Mouse (Mus musculus): Measurements from ENCODE around the gene Bmf.

Bmf gene

DNA sequence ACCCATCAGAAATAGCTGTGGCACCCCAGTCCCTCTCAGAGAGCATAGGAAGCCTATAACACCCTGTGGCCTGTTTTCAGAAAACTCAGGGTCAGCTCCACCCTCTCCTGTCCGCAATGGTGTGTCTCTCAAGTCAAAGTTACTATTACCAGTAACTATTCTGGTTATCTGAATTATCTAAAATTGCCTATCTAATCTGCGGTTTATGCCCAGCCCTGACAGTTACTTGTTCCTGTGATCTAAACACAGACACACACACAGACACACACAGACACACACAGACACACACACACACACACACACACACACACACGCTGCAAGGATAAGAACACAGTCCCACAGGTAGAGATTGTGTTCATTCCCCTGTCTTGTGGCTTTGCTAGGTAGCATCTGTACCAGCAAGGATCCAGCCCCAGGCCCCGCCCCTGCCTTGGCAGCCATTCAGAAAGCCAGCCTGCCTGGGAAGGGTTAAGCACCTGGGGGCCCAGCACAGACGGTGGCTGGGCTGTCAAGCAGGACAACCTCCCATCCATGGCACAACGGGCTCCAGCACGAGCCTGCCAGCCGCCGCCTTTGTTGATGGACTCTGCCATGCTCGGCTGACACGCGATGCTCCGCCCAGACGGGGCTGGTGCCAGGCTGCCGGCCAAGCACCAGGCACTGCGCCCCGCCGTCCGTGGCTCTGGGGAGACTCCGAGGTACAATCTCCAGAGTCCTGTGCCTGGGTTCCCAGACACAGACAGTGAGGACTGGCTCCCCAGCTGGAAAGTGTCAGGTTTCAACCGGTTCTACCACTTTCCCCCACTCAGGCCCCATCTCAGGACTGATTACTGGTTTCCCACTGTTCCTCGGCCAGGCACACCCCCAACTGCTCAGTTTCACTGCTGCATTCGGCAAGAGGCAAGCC lies 5.3 kb downstream of the Bmf start:
- peak; percentile 88 for DNase-seq

DNA sequence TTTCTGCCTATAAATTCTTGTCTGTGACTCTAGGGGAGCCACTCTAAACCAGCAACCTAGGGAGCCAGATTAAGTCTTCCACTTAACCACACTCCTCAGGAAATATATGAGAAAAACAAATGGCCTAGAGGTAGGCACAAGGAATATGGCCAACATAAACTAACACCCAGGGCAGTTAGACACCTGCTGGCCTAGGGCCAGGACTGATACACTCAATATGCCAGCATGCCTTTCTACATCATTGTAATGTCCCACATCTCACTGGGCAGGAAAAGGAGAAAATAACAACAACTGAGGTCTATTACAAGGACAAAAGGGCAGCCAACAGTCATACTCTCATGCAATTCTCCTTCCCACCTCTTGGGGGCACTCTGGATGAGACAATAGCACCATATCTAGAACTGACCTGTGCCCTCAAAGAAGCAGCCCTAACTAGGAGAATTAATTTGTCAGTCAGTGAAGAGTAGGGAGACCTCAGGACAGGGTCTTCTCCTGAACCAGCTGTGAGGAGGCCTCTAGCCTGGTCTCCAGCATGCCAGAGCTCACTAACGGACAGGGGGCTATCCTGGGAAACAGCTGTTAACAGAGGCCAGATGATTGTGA lies 6.4 kb downstream of the Bmf start:
- no peak for DNase-seq

- DNase-seq: no peak
Measured at GRCm38 (mm10) chr2:118541716-118542115, 7.8 kb downstream of the Bmf start.

- DNase-seq: peak; percentile 63
Measured at GRCm38 (mm10) chr2:118540691-118541117, 8.8 kb downstream of the Bmf start.

DNA sequence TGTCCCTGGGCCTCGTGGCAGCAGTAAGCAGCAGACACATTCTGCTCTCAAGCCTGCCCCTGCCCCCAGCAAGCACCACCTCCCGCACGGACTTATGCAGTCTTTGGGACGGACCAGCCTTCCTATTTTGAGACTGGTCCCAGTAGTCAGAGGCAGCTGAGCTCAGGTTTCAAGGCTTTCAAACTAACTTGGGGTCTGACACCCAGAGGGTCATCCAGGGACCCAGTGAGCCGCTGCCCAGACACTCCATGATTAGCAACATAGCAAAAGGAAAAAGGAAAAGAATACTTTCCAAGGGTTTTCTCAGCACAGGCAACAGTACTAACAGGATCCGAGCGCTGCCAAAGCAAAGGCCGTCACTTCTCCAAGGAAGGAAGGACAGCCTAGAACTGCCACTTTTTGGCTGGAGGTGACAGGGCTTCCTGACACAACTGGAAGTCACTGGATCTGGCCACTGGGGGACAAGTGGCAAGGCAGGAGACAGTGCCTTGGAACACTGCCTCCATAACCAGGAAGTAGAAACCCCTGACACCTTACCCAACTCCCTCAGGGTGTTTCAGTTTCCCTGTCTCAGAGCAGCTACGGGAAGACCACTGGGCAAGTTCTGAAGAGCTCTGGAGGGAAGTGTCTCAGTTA lies 9.5 kb downstream of the Bmf start:
- no peak for DNase-seq

- no peak for DNase-seq
Measured at GRCm38 (mm10) chr2:118539040-118539439, 10.4 kb downstream of the Bmf start.

GRCm38 (mm10) chr2:118537226-118537625 lies 12.3 kb downstream of the Bmf start:
- no peak for DNase-seq

- DNase-seq: no peak
Measured at GRCm38 (mm10) chr2:118536553-118536952, 12.9 kb downstream of the Bmf start.

DNA sequence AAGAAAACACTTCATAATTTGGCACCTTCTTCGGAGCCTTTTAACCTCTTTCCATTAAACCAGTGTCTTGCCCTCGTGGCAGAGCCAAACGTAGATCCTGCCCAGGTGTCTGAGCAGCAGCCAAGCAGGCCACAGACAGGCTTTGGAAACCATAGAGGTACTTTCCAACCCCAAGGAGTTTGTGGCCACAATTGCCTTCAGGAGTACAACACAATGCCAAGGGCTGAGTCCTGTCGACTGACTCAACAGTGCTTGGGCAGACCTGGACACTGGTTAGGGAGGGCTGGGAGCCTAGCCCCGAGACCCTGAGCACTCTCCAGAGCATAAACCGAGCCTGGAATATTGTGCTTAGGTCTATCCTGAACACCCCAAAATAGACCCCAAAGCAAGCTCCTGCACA lies 13.4 kb downstream of the Bmf start:
- no peak for DNase-seq

DNA sequence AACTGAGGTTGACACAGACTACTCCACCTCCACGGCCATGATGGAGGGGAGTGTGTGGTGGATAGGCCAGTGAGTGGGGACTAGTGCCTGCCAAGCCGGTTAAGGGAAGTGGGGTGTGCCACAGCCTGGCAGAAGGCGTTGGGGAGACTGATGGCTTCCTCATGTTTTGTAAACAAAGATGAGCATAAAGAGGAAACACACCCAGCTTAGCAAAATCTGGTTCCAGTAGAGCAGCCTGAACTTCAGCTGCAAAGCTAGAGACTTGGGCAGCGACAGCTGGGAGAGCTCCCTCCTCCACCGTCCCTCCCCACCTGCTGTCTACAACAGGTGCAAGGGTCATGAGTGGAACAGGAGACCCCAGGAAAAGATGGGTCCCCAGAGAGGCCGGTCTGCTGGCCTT lies 15.5 kb downstream of the Bmf start:
- DNase-seq: peak; percentile 51

DNA sequence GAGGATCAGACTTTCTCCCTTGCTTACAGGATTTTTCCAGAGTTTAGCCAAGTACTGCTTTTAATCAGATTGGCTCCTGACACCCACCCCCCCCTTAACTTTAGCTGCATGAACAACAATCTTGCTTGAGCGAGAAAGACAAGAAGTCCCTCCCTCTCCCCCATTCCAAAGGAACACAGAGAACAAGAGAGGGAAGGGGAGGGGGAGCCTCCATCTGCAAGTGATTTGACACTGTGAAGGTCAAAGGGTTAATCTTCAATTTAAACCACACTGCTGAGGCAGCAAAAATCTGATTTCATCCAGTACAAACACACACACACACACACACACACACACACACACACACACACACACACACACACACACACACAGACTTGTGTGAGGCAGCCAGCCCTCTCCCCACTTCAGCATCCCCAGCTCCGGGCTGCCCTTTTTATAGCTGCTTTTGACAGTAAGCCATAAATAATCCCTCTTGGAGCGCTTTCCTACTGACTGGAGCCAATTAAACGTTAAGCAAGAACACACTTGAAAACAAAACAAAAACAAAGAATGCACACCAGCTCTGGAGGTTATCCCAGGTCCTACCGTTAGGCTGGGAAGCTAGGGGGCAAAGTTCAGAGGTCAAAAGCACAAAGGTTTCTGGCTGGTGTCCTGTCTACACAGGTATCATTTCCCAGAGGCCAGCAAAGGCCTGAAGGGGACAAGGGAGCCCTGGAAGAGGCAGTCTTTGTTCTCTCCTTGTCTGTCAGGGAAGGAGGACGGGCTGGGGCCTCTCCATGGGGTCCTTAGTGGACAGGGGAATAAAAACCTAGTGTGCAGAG lies 16.4 kb downstream of the Bmf start:
- no peak for DNase-seq

DNA sequence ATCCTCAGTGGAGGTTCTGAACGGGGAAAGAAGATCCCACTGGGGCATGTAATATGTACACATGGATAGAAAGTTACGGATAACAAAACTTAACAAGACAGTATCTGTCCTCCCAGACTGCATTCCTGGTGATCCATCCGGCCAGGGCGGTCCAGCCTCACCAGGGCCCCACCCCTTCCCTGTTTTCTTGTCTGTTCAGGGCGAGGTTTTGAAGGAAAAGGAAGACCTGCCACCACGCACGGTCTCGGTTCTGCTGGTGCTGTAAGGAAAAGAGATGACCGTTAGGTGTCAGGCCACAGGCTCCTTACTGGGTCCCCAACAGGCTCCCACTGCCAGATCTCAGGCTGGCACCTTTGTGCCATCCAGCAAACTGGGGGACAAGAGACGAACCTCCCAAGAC lies 17.1 kb downstream of the Bmf start:
- DNase-seq: no peak

DNA sequence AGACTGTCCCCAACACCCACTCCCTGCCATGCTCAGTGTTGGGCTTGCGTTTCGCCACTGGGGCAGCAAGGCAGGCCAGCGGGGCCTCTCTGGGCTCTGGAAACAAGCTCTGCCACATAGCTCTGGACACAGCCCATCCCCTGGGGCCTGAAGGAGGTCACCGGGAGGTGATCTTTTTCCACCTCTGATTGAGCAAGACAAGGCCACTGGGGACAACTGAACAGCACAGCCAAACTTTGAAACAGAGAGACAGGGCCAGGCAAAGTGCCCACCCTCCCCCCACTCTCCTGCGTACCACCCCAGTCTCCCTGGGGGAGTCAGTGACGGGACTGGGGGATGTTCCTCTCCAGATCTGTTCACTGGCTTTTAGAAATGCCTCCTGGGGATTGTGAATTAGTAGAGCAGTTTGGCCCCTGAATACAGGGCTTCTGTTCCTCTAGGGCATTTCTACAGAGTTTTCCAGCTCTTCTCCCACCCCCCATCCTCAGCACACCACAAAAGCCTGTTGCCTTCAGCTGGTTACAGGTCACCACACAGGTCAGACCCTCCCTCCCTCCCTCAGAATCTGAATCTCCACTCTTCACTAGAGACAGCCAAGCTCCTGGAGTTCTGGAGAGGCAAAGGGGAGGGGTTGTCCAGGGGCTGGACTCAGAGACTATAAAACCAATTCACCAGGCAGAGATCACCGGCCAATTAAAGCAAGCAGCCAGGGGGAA lies 19.9 kb downstream of the Bmf start:
- DNase-seq: no peak

- no peak for DNase-seq
Measured at GRCm38 (mm10) chr2:118526545-118526944, 22.9 kb downstream of the Bmf start.

- DNase-seq: peak; percentile 54
Measured at GRCm38 (mm10) chr2:118524811-118525210, 24.7 kb downstream of the Bmf start.

GRCm38 (mm10) chr2:118523163-118523730 lies 26.2 kb downstream of the Bmf start:
- no peak for DNase-seq

DNA sequence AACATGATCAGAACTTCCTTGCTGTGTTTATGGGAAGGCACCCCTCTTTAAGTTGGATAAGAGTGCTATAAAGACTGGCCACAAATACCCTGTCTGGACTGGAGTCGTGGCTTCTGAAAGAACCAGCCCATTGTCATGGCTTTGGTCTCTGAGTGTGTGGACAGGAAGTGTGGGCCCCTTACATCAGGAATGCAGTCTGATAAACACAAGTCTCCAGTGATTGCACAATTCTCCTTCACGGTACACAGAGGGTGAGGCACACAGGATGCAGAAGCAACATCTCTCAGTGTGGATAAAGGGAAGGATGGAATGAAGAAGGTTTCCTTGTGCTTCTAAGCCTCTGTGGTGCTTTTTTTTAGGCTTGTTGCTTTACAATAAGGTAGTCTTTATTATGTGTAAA lies 27.2 kb downstream of the Bmf start:
- DNase-seq: no peak

DNA sequence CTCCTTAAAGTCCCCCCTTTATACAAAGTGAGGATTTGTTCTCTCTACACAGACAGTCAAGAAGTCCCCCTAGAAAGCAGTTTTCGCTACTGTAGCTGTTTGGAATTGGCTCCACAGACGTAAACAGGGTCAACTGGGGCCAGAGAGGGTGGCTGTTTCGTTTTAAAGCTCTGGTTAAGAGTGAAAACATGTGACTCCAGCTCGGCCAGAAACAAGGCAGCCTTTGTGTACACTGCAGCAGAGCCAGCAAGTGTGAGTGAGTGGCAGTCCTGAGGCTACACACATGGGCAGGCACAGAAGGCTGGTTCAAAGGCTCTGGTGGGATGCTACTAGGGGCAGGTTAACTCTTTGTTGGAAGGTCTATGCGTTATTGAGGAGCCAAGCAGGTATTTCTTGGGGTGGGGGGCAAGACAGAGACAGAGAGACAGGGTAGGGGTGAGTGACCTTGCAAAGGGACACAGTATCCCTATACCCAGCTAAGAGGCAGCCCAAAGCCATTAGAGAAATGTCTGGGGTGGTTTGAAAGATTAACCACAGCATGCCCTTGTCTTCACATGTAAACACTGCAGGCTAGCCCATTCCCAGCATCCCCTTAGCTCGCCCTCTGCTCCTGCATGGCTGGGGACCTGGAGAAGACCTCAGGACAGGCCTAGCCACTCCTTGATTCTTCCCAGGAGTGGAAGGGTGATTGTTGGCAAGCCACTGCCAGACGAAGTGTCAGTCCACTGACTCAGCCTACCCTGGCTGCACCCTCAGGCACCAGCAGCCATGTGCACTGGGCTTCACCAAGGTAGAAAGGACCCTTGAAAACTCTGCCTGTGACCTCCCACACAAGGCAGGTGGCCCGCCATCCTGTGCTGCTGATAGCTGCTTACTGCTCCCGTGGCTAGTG lies 29.2 kb downstream of the Bmf start:
- DNase-seq: peak; percentile 47

DNA sequence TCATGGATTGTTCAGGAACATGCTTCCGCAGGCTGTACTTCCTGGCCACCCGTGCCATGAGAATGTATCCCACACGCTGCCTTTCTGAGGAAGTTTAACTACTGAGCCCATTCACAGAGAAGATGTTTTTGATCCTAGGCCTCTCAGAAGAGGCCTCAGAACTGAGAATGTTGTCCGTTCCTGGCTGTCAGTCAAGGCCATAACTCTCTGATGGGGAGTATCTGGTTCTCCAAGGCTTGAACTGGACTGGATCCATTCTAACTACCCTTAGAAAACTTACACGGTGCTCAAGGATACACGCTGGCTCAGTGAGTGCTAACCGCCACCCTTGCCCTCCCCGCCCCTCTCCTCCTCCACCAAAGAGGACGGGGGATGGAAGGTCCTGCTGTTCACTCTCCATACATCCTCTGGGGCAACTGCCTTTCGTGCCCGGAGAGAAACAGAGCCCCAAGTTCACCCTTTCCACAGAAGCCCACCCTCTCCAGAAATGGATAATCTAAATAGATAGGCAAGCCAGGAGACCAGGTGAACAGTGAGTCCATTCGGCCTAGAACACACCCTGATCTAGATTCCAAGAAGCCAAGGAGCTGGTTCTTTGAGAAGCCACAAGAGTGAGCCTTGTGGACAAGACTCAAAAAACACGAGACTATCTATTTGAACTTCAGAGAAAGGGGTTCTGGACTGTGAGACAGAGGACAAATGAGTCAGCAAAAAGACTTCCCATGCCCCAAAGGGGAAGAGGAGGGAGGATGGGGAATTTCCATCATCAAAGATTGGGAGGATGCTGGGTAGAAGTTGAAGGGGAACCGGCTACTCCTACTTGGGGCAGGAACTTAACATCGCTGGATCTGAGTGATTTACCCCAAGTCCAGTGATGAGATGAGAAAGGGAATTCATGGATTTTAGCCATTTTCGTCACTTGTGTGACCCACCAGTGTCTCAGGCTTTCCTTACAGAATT lies 36.8 kb downstream of the Bmf start:
- no peak for DNase-seq
